Mouse (Mus musculus) bone marrow, adult 2 months (tissue): Measurements from ENCODE around the gene Tapbp.

ENCODE experiments used
- CTCF ChIP-seq: fragments of 200-500 bp; IDR thresholded peaks from 2 replicates; pipeline ENCODE4 v1.5.1; 2011; ENCODE audit warnings: low read length, control low read depth; ENCODE audit not compliant: control insufficient read depth, insufficient read depth
- POLR2A ChIP-seq: fragments of 200-500 bp; IDR thresholded peaks from 2 replicates; pipeline ENCODE4 v1.6.1; 2011; ENCODE audit warnings: low read depth, mild to moderate bottlenecking, control low read depth, low read length, borderline replicate concordance; ENCODE audit not compliant: control insufficient read depth

DNA sequence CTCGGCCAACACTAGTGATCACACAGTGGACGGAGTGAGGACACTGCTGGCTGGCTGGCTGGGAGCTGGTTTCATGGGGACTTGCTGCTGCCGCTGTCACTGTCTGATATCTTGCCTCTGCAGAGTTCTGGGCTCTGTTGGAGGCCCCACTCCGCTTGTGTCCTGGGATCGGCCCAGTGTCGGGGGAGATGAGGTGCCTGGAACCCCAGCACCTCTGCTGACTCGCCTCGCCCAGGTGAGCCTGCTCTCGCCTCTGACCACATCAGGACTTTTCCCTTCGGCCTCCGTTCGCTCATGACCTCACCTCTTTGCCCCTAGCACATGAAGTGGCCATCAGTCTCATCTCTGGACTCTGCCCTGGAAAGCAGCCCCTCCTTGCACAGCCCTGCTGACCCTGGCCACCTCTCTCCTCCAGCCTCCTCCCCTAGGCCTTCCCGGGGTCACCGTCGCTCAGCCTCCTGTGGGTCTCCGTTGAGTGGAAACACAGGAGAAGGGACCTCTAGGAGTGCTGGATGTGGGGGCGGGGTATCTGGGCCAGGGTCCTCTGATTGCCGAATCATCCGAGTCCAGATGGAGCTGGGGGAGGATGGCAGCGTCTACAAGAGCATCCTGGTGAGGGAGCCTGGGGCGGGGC is 19.8 kb downstream of the Tapbp start:
- TF ChIP-seq POLR2A (no peak), CTCF (no peak)
